Mouse (Mus musculus) stomach, postnatal 0 days (tissue): ENCODE data around the gene Nrcam.

Source experiments
- CTCF ChIP-seq: IDR thresholded peaks from 2 replicates; pipeline ENCODE4 v1.5.1; 2016; ENCODE audit warnings: antibody characterized with exemption, low read depth, mild to moderate bottlenecking, moderate library complexity
- EP300 ChIP-seq: optimal IDR thresholded peaks from 2 replicates; pipeline ENCODE3; 2016; ENCODE audit warnings: antibody characterized with exemption

DNA sequence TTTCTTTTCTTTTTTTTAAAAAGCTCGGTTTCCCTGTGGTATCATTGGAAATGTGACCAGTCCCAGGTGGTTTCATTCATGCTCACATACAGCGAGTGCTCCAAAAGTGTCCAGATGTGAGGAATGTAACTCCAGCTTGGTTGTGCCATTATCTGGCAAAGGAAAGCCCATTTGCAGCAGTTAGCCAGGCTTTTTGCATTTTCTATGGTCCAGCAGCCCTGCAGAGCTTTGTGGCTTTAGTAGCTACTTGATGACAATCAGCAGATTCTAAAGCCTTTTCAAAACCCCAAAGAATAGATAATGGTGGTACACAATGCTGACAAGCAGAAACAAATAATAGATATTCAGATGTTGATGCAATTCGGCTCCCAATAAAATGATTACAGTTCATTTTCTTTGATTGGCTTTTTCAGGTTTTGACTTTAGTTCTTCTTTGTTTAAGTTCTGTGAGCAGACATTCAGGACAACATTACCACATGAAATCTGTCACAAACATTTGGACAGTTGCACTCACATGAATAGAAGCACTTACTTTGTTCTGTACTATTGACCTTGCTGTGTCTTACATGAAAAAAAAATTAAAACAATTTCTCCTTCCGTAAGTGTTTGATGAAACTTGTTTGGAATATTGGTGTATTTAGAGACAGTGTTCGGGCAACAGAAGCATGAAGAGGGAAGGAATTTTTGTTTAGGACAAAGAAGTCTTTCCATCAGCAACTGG is 164.2 kb downstream of the Nrcam start:
- TF ChIP-seq CTCF (no peak), EP300 (no peak)
